Mouse (Mus musculus) heart, postnatal 0 days (tissue): ENCODE results near the gene Pigr.

ENCODE experiments used
- CTCF ChIP-seq: IDR thresholded peaks from 2 replicates; pipeline ENCODE4 v1.5.1; 2016; ENCODE audit warnings: antibody characterized with exemption, control low read depth, low read depth
- EP300 ChIP-seq: IDR thresholded peaks from 2 replicates; pipeline ENCODE4 v1.6.1; 2016; ENCODE audit warnings: antibody characterized with exemption, low read depth

DNA sequence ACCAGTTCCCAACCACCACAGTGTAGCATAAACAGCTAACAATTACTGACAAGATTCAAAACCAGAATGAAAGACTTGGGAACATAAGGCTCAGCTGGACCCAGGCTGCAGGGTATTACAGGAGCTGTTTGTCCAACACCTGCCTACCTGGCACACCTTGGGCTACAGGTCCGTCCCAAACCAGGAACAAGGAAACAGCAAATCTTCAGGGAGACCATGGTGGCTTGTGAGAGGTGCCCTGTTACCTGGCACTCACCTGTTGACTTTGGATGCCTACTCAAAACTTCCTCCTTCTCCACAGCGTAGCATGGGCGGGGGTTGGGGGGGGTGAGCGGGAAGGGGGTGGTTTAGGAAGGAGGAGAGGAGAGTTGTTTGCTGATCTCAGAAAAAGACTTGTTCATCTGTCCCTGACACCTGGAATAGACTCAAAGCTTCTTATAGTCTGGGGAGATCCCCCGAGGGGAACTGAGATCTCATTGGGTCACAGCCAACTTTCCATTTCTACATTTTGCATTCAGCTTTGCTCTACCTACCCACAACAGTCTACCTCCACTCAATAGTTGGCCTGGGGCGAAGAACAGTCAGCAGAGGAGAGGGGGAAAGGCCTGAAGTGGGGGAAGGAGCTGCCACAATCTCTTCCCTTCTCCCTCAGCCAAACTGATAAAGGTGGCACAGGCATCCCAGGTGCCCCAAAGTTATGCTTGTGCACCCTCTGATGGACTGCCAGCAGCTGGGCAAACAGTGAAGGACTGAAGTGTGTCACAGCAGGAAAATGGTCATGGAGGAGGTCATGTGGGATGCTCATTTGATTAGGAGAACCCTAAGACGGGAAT lies 6.0 kb upstream of the Pigr start:
- TF ChIP-seq CTCF (no peak), EP300 (no peak)
